Mouse (Mus musculus) heart, postnatal 0 days (tissue): Measurements from ENCODE around the gene Rasgef1b. TPM values are rescaled to one million over a fixed set of nuclear protein-coding genes. Genes with fewer than 3 reads are reported as not detected.

ENCODE experiments used
- ATAC-seq: fragments of 200-750 bp; cut with Nextera tagmentation; 2 replicates; pipeline ENCODE4 v1.8.0; 2017; ENCODE audit warnings: low read depth, moderate number of reproducible peaks, moderate library complexity; ENCODE audit not compliant: insufficient read depth
- DNase-seq: peaks from one replicate; pipeline ENCODE4 v3.0.0-alpha.2; 2016; ENCODE audit warnings: low spot score
- H3K27ac ChIP-seq: fragments of 300-500 bp; sonication (generic); 2 replicates; pipeline ENCODE4 v1.5.1; 2014; ENCODE audit warnings: low read depth, mild to moderate bottlenecking
- H3K27me3 ChIP-seq: fragments of 300-500 bp; sonication (generic); 2 replicates; pipeline ENCODE4 v1.6.1; 2014; ENCODE audit warnings: low read length, mixed read lengths; ENCODE audit not compliant: control insufficient read depth, insufficient read depth
- H3K36me3 ChIP-seq: fragments of 300-500 bp; sonication (generic); replicated peaks from 2 replicates; pipeline ENCODE4 v1.6.1; 2014; ENCODE audit warnings: low read length, mixed read lengths; ENCODE audit not compliant: control insufficient read depth, insufficient read depth
- H3K4me1 ChIP-seq: fragments of 300-500 bp; sonication (generic); 2 replicates; pipeline ENCODE4 v1.6.1; 2014; ENCODE audit warnings: antibody characterized with exemption; ENCODE audit not compliant: control insufficient read depth, insufficient read depth
- H3K4me2 ChIP-seq: fragments of 300-500 bp; sonication (generic); 2 replicates; pipeline ENCODE4 v1.6.1; 2014; ENCODE audit warnings: low read depth, mild to moderate bottlenecking, low read length, moderate library complexity
- H3K4me3 ChIP-seq: fragments of 300-500 bp; sonication (generic); 2 replicates; pipeline ENCODE4 v1.5.1; 2014; ENCODE audit warnings: low read depth, low read length
- H3K9ac ChIP-seq: fragments of 300-500 bp; sonication (generic); replicated peaks from 2 replicates; pipeline ENCODE4 v1.6.1; 2014; ENCODE audit warnings: low read depth, low read length, mixed read lengths
- H3K9me3 ChIP-seq: fragments of 300-500 bp; sonication (generic); replicated peaks from 2 replicates; pipeline ENCODE4 v1.6.1; 2016; ENCODE audit warnings: low read length; ENCODE audit not compliant: control insufficient read depth
- CTCF ChIP-seq: IDR thresholded peaks from 2 replicates; pipeline ENCODE4 v1.5.1; 2016; ENCODE audit warnings: antibody characterized with exemption, control low read depth, low read depth
- EP300 ChIP-seq: IDR thresholded peaks from 2 replicates; pipeline ENCODE4 v1.6.1; 2016; ENCODE audit warnings: antibody characterized with exemption, low read depth
- WGBS: fragments of 180-500 bp; shearing (Covaris S2); extraction: QIAGEN DNeasy Blood & Tissue Kit; methylation state at CpG from one replicate; pipeline ENCODE4 v1.1.7; 2014; 5-methylcytosine and 5-hydroxymethylcytosine counted together
- polyA plus RNA-seq: library from polyadenylated mRNA; unstranded; fragments of >200 nt; fragmentation: Nextera tagmentation; extraction: Ambion mirVana; gene quantifications from 2 replicates; pipeline ENCODE4 v1.2.1, GENCODE M21; 2015
- total RNA-seq: library from RNA; depleted of rRNA; stranded (reverse); fragments of >200 nt; gene quantifications from 2 replicates; pipeline ENCODE4 v1.2.3, GENCODE M21; 2014; ENCODE audit warnings: low replicate concordance

The Rasgef1b gene
- total and polyA plus RNA-seq, 2 experiments from 2014 or later: 19.0 to 29.8 TPM

DNA sequence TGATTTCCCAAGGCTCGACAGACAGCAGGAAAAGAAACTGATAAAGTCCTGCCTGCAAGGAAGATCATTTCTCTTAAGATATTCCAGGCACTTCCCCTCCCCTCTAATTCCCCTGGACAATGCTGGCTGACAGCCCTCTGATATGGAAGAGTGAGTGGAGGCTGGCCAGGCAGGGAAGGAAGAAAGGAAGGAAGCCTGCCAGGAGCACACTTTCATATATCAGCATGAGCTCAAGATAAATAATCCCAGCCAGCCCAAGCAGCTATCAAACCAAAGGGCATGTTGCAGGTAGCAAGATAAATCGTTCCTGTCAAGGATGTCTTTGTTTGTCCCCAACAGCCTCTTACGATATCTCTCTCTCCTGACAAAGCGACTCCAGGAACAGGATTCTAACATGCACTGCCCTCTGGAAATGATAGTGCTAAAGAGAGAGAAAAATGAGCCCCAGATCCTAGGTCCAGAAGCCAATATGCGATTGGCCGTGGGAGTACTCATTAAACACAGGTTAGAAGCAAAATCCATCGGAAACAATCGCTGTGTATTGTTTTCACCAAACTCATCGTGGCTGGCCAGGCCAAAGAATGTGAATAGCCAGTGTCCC lies 58.8 kb downstream of the Rasgef1b start:
- peak; percentile 48 for DNase-seq
- 8% methylated on average over 9 of the region's 9 CpGs for WGBS

DNA sequence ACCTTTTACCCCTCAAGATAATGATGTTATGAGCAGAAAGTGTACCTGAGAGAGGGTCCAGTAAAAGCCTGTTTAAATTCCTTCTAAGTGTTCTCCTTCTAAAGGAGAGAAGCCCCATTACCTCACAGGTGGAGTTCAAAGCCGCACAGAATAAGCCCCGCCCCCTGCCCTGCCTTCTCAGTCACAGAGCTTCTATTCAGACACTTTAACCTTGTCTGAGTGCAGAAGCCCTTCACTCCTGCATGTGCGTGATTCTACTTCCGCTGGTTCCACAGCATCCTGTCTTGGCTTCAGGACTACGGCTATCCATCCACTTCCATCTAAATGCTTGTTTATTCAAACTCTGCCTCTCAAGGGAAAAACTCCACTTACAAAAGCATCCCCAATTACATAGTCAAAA lies 72.8 kb downstream of the Rasgef1b start:
- 50% methylated on average over 5 of the region's 5 CpGs for WGBS
- Histone ChIP-seq H3K4me3 (no peak overlapping the region), H3K4me2 (no peak overlapping the region), H3K27ac (no peak overlapping the region), H3K9me3 (no peaks in the 10 kb centered on the region), H3K27me3 (0 out of 2 replicates have a peak, but pooled peaks cover 3% of the 10 kb centered on the region), H3K4me1 (no peaks in the 10 kb centered on the region), H3K9ac (no peak overlapping the region), H3K36me3 (no peaks in the 10 kb centered on the region)
- DNase-seq: no peak
- TF ChIP-seq EP300 (no peak), CTCF (no peak)
- no peak for ATAC-seq

More for the DNA sequence above, 58.8 kb downstream of the Rasgef1b start:
- ATAC-seq: peak; percentile 57; the same call in 1 of the 2 replicates
- Histone ChIP-seq H3K27me3 (no peaks in the 10 kb centered on the region), H3K9me3 (0 out of 2 replicates have a peak, but pooled peaks cover 4% of the 10 kb centered on the region), H3K36me3 (no peaks in the 10 kb centered on the region), H3K9ac (no peak overlapping the region), H3K27ac (no peak overlapping the region), H3K4me3 (no peak overlapping the region), H3K4me2 (peak overlapping the region; percentile 44), H3K4me1 (peaks cover 15% of the 10 kb centered on the region)
- TF ChIP-seq EP300: no peak
- TF ChIP-seq CTCF: no peak

DNA sequence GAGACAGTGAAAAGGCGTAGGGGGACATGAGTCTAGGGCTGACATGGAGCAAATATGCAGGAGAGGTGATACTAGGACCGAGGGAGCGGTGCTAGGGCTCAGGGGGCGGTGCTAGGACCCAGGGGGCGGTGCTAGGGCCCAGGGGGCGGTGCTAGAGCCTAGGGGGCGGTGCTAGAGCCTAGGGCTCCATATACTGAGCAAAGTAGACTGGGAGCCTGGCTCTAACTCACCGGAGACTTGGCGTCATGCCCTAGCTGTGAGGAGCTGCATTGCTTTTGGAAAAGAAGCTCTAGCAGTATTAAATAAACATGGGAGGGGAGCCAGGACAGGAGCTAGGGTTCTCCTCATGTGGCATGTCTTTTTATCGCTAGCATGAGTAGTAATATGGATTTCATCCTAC lies 75.9 kb downstream of the Rasgef1b start:
- H3K9me3 ChIP-seq: no peaks in the 10 kb centered on the region
- 0 out of 2 replicates have a peak, but pooled peaks cover under 1% of the 10 kb centered on the region for H3K27me3 ChIP-seq
- DNase-seq (no peak), ATAC-seq (no peak)
- H3K9ac ChIP-seq: no peak overlapping the region
- 63% methylated on average over 10 of the region's 10 CpGs for WGBS
- H3K27ac ChIP-seq: no peak overlapping the region
- TF ChIP-seq CTCF (no peak), EP300 (no peak)
- 0 out of 2 replicates have a peak, but pooled peaks cover 5% of the 10 kb centered on the region for H3K4me1 ChIP-seq
- no peak overlapping the region for H3K4me2 ChIP-seq
- H3K36me3 ChIP-seq: no peaks in the 10 kb centered on the region
- no peak overlapping the region for H3K4me3 ChIP-seq

- H3K4me1 ChIP-seq: no peaks in the 10 kb centered on the region
- WGBS: 84% methylated on average over 6 of the region's 6 CpGs
- no peak overlapping the region for H3K9ac ChIP-seq
- DNase-seq (no peak), ATAC-seq (no peak)
- no peaks in the 10 kb centered on the region for H3K9me3 ChIP-seq
- H3K27me3 ChIP-seq: no peaks in the 10 kb centered on the region
- H3K27ac ChIP-seq: no peak overlapping the region
- TF ChIP-seq EP300 (no peak), CTCF (no peak)
- H3K4me2 ChIP-seq: no peak overlapping the region
- H3K4me3 ChIP-seq: no peak overlapping the region
- H3K36me3 ChIP-seq: no peaks in the 10 kb centered on the region
Observed at GRCm38 (mm10) chr5:99641407-99641806, 87.5 kb downstream of the Rasgef1b start.

GRCm38 (mm10) chr5:99636575-99636974 lies 92.3 kb downstream of the Rasgef1b start:
- H3K4me2 ChIP-seq: no peak overlapping the region
- H3K27ac ChIP-seq: no peak overlapping the region
- H3K27me3 ChIP-seq: 0 out of 2 replicates have a peak, but pooled peaks cover 3% of the 10 kb centered on the region
- WGBS: 27% methylated on average over 7 of the region's 7 CpGs
- peaks cover 8% of the 10 kb centered on the region; the same call in 1 of the 2 replicates for H3K4me1 ChIP-seq
- ATAC-seq (no peak), DNase-seq (no peak)
- H3K9ac ChIP-seq: no peak overlapping the region
- H3K4me3 ChIP-seq: no peak overlapping the region
- TF ChIP-seq CTCF: no peak
- no peak for TF ChIP-seq EP300
- no peaks in the 10 kb centered on the region for H3K36me3 ChIP-seq
- no peaks in the 10 kb centered on the region for H3K9me3 ChIP-seq

DNA sequence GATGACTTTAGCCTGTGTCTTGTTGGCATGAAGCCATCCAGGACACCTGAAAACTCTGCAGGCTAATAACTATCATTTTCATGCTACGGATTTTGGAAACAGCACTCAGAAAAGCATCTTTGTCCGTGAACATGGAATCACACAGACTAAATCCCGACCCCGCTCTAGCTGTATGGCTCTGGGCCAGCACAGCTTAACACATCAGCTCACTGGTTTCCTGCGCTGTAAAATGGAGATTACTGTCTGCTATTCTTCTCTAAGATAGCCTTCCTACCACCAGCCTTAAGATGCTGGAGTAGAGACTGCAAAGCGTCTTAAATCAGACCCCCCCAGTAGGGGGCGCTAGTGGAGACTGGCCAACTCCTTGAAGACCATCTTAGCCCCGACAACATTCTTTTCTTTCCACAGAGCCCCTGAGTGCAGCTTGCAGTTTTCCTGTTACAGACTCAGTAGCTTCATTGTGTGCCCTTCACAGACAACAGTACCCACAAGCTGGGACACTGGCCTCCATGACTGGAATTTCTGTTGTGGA lies 94.8 kb downstream of the Rasgef1b start:
- Histone ChIP-seq H3K36me3 (no peaks in the 10 kb centered on the region), H3K27ac (no peak overlapping the region), H3K9me3 (no peaks in the 10 kb centered on the region), H3K27me3 (0 out of 2 replicates have a peak, but pooled peaks cover 3% of the 10 kb centered on the region), H3K4me3 (no peak overlapping the region), H3K4me2 (no peak overlapping the region), H3K4me1 (peaks cover 8% of the 10 kb centered on the region; the same call in 1 of the 2 replicates), H3K9ac (no peak overlapping the region)
- no peak for TF ChIP-seq EP300
- 0 out of 2 replicates have a peak, but pooled peaks have one; percentile 10 for TF ChIP-seq CTCF
- DNase-seq (no peak), ATAC-seq (no peak)
- 49% methylated on average over 8 of the region's 8 CpGs for WGBS
